Mouse (Mus musculus) MEL (cell line): ENCODE results near the gene 4931414P19Rik. TPM values are rescaled to one million over a fixed set of nuclear protein-coding genes. Genes with fewer than 3 reads are reported as not detected.

Experiments
- DNase-seq: peaks from one replicate; pipeline ENCODE4 v3.0.0; 2011; ENCODE audit warnings: low read depth, low spot score
- H3K27ac ChIP-seq: 2 replicates; pipeline ENCODE4 v1.5.1; 2012; ENCODE audit warnings: low read depth, mild to moderate bottlenecking, control low read depth, low read length, moderate library complexity; ENCODE audit not compliant: control insufficient read depth
- H3K27me3 ChIP-seq, 2 experiments: fragments of 150-350 bp in 1 of 2; sonication (generic) in 1 of 2; 2 replicates each; pipeline ENCODE4 v1.6.1; 2012; ENCODE audit warnings: low read length in 2 of 2, mild to moderate bottlenecking in 2 of 2, improper control_type of control experiment in 1 of 2, moderate library complexity in 1 of 2; ENCODE audit not compliant: insufficient read depth in 2 of 2, control insufficient read depth in 1 of 2
- H3K36me3 ChIP-seq, 2 experiments: 2 replicates each; pipeline ENCODE4 v1.6.1; 2012 to 2014; ENCODE audit warnings: low read length in 2 of 2, improper control_type of control experiment in 1 of 2, inconsistent platforms in 1 of 2, mild to moderate bottlenecking in 1 of 2; ENCODE audit not compliant: insufficient read depth in 2 of 2, control insufficient read depth in 1 of 2
- H3K4me1 ChIP-seq, 2 experiments: fragments of 150-350 bp in 1 of 2; sonication (generic) in 1 of 2; 2 replicates each; pipeline ENCODE4 v1.6.1; 2012; ENCODE audit warnings: low read length in 2 of 2, improper control_type of control experiment in 1 of 2, mild to moderate bottlenecking in 1 of 2; ENCODE audit not compliant: insufficient read depth in 2 of 2, control insufficient read depth in 1 of 2
- H3K4me3 ChIP-seq, 2 experiments: fragments of 150-350 bp in 1 of 2; sonication (generic) in 1 of 2; 2 replicates each; pipeline ENCODE4 v1.5.1; 2012; ENCODE audit warnings: low read depth in 2 of 2, low read length in 2 of 2, mild to moderate bottlenecking in 2 of 2, moderate library complexity in 2 of 2, control low read depth in 1 of 2, improper control_type of control experiment in 1 of 2; ENCODE audit not compliant: control insufficient read depth in 1 of 2, insufficient read depth in 1 of 2
- H3K79me2 ChIP-seq: 2 replicates; pipeline ENCODE4 v1.6.1; 2012; ENCODE audit warnings: mild to moderate bottlenecking, low read length, moderate library complexity; ENCODE audit not compliant: control insufficient read depth, poor library complexity, insufficient read depth
- H3K9ac ChIP-seq: 2 replicates; pipeline ENCODE4 v1.6.1; 2012; ENCODE audit warnings: low read depth, mild to moderate bottlenecking, control low read depth, low read length, moderate library complexity; ENCODE audit not compliant: control insufficient read depth, poor library complexity, severe bottlenecking
- H3K9me3 ChIP-seq: fragments of 150-350 bp; sonication (generic); replicated peaks from 2 replicates; pipeline ENCODE4 v1.6.1; 2012; ENCODE audit warnings: mild to moderate bottlenecking, low read length, improper control_type of control experiment, moderate library complexity; ENCODE audit not compliant: insufficient read depth
- BHLHE40 ChIP-seq: IDR thresholded peaks from 2 replicates; pipeline ENCODE4 v1.6.1; 2012; ENCODE audit warnings: low read depth, mild to moderate bottlenecking, inconsistent platforms, low read length, improper control_type of control experiment, borderline replicate concordance
- CHD1 ChIP-seq: IDR thresholded peaks from 2 replicates; pipeline ENCODE4 v1.6.1; 2012; ENCODE audit warnings: low read depth, mild to moderate bottlenecking, inconsistent platforms, low read length, improper control_type of control experiment
- CHD2 ChIP-seq: IDR thresholded peaks from 2 replicates; pipeline ENCODE4 v1.6.1; 2011; ENCODE audit warnings: low read length, improper control_type of control experiment
- CTCF ChIP-seq, 3 experiments: IDR thresholded peaks in 2 of 3; conservative IDR thresholded peaks in 1 of 3; 2 replicates each; pipeline ENCODE4 v1.5.1; 2011 to 2012; ENCODE audit warnings: low read length in 3 of 3, low read depth in 2 of 3, mild to moderate bottlenecking in 2 of 3, improper control_type of control experiment in 1 of 3, inconsistent platforms in 1 of 3, mixed read lengths in 1 of 3, moderate library complexity in 1 of 3; ENCODE audit not compliant: control insufficient read depth in 1 of 3, insufficient read depth in 1 of 3, poor library complexity in 1 of 3, severe bottlenecking in 1 of 3
- E2F4 ChIP-seq: IDR thresholded peaks from 2 replicates; pipeline ENCODE4 v1.6.1; 2011; ENCODE audit warnings: low read depth, low read length, improper control_type of control experiment, borderline replicate concordance
- ELF1 ChIP-seq: IDR thresholded peaks from 2 replicates; pipeline ENCODE4 v1.6.1; 2014; ENCODE audit warnings: low read depth, mild to moderate bottlenecking, inconsistent platforms, low read length, improper control_type of control experiment, moderate library complexity
- EP300 ChIP-seq, 2 experiments: IDR thresholded peaks; 2 replicates each; pipeline ENCODE4 v1.6.1; 2011; ENCODE audit warnings: improper control_type of control experiment in 2 of 2, low read length in 2 of 2, low read depth in 1 of 2, mild to moderate bottlenecking in 1 of 2
- ETS1 ChIP-seq: IDR thresholded peaks from 2 replicates; pipeline ENCODE4 v1.6.1; 2012; ENCODE audit warnings: low read depth, mild to moderate bottlenecking, inconsistent platforms, low read length, improper control_type of control experiment, moderate library complexity
- GABPA ChIP-seq: IDR thresholded peaks from 2 replicates; pipeline ENCODE4 v1.6.1; 2012; ENCODE audit warnings: low read depth, mild to moderate bottlenecking, inconsistent platforms, low read length, improper control_type of control experiment, moderate library complexity
- HCFC1 ChIP-seq: IDR thresholded peaks from 2 replicates; pipeline ENCODE4 v1.6.1; 2012; ENCODE audit warnings: low read depth, mild to moderate bottlenecking, inconsistent platforms, low read length, improper control_type of control experiment, moderate library complexity
- JUND ChIP-seq: IDR thresholded peaks from 2 replicates; pipeline ENCODE4 v1.6.1; 2011; ENCODE audit warnings: low read depth, mild to moderate bottlenecking, improper control_type of control experiment, low read length
- KAT2A ChIP-seq: conservative IDR thresholded peaks from 2 replicates; pipeline ENCODE4 v1.6.1; 2012; ENCODE audit warnings: low read depth, low read length, improper control_type of control experiment, inconsistent platforms
- MAFK ChIP-seq: IDR thresholded peaks from 2 replicates; pipeline ENCODE4 v1.6.1; 2011; ENCODE audit warnings: low read depth, mild to moderate bottlenecking, low read length, improper control_type of control experiment, borderline replicate concordance
- MAX ChIP-seq: IDR thresholded peaks from 2 replicates; pipeline ENCODE4 v1.6.1; 2011; ENCODE audit warnings: low read length, improper control_type of control experiment
- MAZ ChIP-seq: IDR thresholded peaks from 2 replicates; pipeline ENCODE4 v1.6.1; 2012; ENCODE audit warnings: low read depth, mild to moderate bottlenecking, inconsistent platforms, low read length, improper control_type of control experiment
- MEF2A ChIP-seq: IDR thresholded peaks from 2 replicates; pipeline ENCODE4 v1.6.1; 2014; ENCODE audit warnings: low read depth, mild to moderate bottlenecking, inconsistent platforms, low read length, improper control_type of control experiment; ENCODE audit not compliant: poor library complexity, insufficient replicate concordance, severe bottlenecking; ENCODE audit errors: extremely low read depth
- MXI1 ChIP-seq: IDR thresholded peaks from 2 replicates; pipeline ENCODE4 v1.6.1; 2011; ENCODE audit warnings: mild to moderate bottlenecking, low read depth, low read length, improper control_type of control experiment
- MYB ChIP-seq: IDR thresholded peaks from 2 replicates; pipeline ENCODE4 v1.6.1; 2011; ENCODE audit warnings: mild to moderate bottlenecking, low read depth, low read length, improper control_type of control experiment
- MYC ChIP-seq: IDR thresholded peaks from 2 replicates; pipeline ENCODE4 v1.6.1; 2011; ENCODE audit warnings: low read depth, mild to moderate bottlenecking, low read length, improper control_type of control experiment, moderate library complexity
- NELFE ChIP-seq: IDR thresholded peaks from 2 replicates; pipeline ENCODE4 v1.6.1; 2011; ENCODE audit warnings: low read depth, low read length, improper control_type of control experiment
- NRF1 ChIP-seq: IDR thresholded peaks from 2 replicates; pipeline ENCODE4 v1.6.1; 2014; ENCODE audit warnings: low read depth, mild to moderate bottlenecking, inconsistent platforms, low read length, improper control_type of control experiment, moderate library complexity; ENCODE audit not compliant: poor library complexity, insufficient read depth, severe bottlenecking
- POLR2A ChIP-seq, 2 experiments: IDR thresholded peaks; 2 replicates each; pipeline ENCODE4 v1.6.1; 2011 to 2012; ENCODE audit warnings: low read length in 2 of 2, mild to moderate bottlenecking in 2 of 2, control low read depth in 1 of 2, improper control_type of control experiment in 1 of 2, low read depth in 1 of 2, moderate library complexity in 1 of 2; ENCODE audit not compliant: control insufficient read depth in 1 of 2, insufficient read depth in 1 of 2, poor library complexity in 1 of 2
- POLR2AphosphoS2 ChIP-seq: IDR thresholded peaks from 2 replicates; pipeline ENCODE4 v1.6.1; 2011; ENCODE audit warnings: low read length, improper control_type of control experiment
- POLR2AphosphoS5 ChIP-seq: IDR thresholded peaks from 2 replicates; pipeline ENCODE4 v1.6.1; 2012; ENCODE audit warnings: low read depth, borderline replicate concordance, mild to moderate bottlenecking, inconsistent platforms, low read length, moderate library complexity, mixed read lengths
- RAD21 ChIP-seq: IDR thresholded peaks from 2 replicates; pipeline ENCODE4 v1.6.1; 2011; ENCODE audit warnings: mild to moderate bottlenecking, low read depth, low read length, improper control_type of control experiment
- RCOR1 ChIP-seq: IDR thresholded peaks from 2 replicates; pipeline ENCODE4 v1.6.1; 2012; ENCODE audit warnings: low read depth, mild to moderate bottlenecking, inconsistent platforms, low read length, improper control_type of control experiment
- SMC3 ChIP-seq: IDR thresholded peaks from 2 replicates; pipeline ENCODE4 v1.6.1; 2011; ENCODE audit warnings: low read depth, low read length, improper control_type of control experiment
- TAL1 ChIP-seq: IDR thresholded peaks from 2 replicates; pipeline ENCODE4 v1.6.1; 2012; ENCODE audit warnings: mild to moderate bottlenecking, inconsistent platforms, low read length, moderate library complexity, mixed read lengths
- TBP ChIP-seq: IDR thresholded peaks from 2 replicates; pipeline ENCODE4 v1.8.0; 2011; ENCODE audit warnings: low read depth, low read length, improper control_type of control experiment
- TCF12 ChIP-seq: IDR thresholded peaks from 2 replicates; pipeline ENCODE4 v1.6.1; 2014; ENCODE audit warnings: low read depth, mild to moderate bottlenecking, inconsistent platforms, low read length, improper control_type of control experiment, moderate library complexity
- UBTF ChIP-seq: IDR thresholded peaks from 2 replicates; pipeline ENCODE4 v1.6.1; 2012; ENCODE audit warnings: low read depth, mild to moderate bottlenecking, inconsistent platforms, low read length, improper control_type of control experiment, moderate library complexity, borderline replicate concordance; ENCODE audit not compliant: insufficient read depth
- USF1 ChIP-seq: IDR thresholded peaks from 2 replicates; pipeline ENCODE4 v1.6.1; 2014; ENCODE audit warnings: low read depth, mild to moderate bottlenecking, inconsistent platforms, low read length, improper control_type of control experiment, moderate library complexity
- USF2 ChIP-seq, 2 experiments: IDR thresholded peaks; 2 replicates each; pipeline ENCODE4 v1.6.1; 2011 to 2012; ENCODE audit warnings: improper control_type of control experiment in 2 of 2, low read length in 2 of 2, borderline replicate concordance in 1 of 2, inconsistent platforms in 1 of 2, low read depth in 1 of 2, mild to moderate bottlenecking in 1 of 2; ENCODE audit not compliant: insufficient read depth in 1 of 2
- ZC3H11A ChIP-seq: IDR thresholded peaks from 2 replicates; pipeline ENCODE4 v1.6.1; 2012; ENCODE audit warnings: low read depth, mild to moderate bottlenecking, inconsistent platforms, low read length, improper control_type of control experiment
- ZKSCAN1 ChIP-seq: IDR thresholded peaks from 2 replicates; pipeline ENCODE4 v1.6.1; 2012; ENCODE audit warnings: low read depth, mild to moderate bottlenecking, inconsistent platforms, low read length, improper control_type of control experiment, moderate library complexity
- ZMIZ1 ChIP-seq: IDR thresholded peaks from 2 replicates; pipeline ENCODE4 v1.6.1; 2012; ENCODE audit warnings: low read depth, mild to moderate bottlenecking, inconsistent platforms, low read length, improper control_type of control experiment, moderate library complexity
- ZNF384 ChIP-seq: IDR thresholded peaks from 2 replicates; pipeline ENCODE4 v1.6.1; 2012; ENCODE audit warnings: low read depth, mild to moderate bottlenecking, inconsistent platforms, low read length, improper control_type of control experiment
- polyA plus RNA-seq, 2 experiments: library from polyadenylated mRNA; stranded (reverse) in 1 of 2; unstranded in 1 of 2; fragments of >175 nt in 1 of 2; fragments of >200 nt in 1 of 2; gene quantifications; 2 replicates each; pipeline versions ENCODE4 v1.2.1 to v1.2.4; 2012; ENCODE audit warnings: low replicate concordance in 2 of 2, low read depth in 1 of 2; ENCODE audit not compliant: insufficient read length in 2 of 2, insufficient read depth in 1 of 2, missing spikeins in 1 of 2
- total RNA-seq: library from RNA; depleted of rRNA; stranded (reverse); fragments of 300-350 nt; gene quantifications from 2 replicates; pipeline ENCODE4 v1.2.3, GENCODE M21; 2012

4931414P19Rik gene
- total and polyA plus RNA-seq, 3 experiments, result 1.9 to 4.8 TPM; not detected in 1

DNA sequence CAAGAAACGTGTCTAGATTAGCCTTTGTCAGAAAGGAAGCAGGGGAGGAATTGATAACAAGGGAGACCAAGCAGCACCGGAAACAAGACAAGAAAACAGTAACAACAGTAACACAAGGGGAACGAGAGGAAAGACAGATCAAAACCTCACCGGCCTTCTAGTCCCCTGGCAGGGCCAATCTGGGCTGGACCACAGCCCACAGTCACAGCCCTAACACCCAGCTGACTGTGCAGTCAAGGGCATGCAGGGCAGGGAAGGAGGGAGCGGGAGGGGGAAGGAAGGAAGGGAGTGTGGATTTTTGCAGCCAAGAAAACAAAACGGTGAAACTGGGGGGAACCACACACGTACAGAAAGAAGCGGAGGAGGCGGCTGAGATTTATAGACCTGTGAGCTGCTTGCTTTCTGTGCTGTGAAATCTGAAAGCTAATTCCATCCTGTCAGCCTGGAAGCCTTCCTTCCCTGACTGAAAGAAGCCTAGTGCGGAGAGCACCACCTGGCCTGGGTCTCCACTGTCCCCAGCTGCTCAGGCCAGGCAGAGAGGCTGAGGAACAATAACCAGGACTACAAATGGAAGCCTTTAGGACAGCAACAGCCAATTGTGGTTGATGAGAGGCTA lies 13.4 kb downstream of the 4931414P19Rik start:
- Histone ChIP-seq H3K9ac (peak overlapping the region; percentile 0), H3K9me3 (no peaks in the 10 kb centered on the region), H3K79me2 (no peaks in the 10 kb centered on the region), H3K4me1 (peaks cover 10 to 23% of the 10 kb centered on the region in 2 experiments), H3K27me3 (no peaks in the 10 kb centered on the region), H3K4me3 (peak overlapping the region in 1 of 2 experiments; percentile 21; a peak in 1 of 4 replicates), H3K36me3 (peaks cover 0 to 12% of the 10 kb centered on the region in 2 experiments; a peak in 2 of 4 replicates), H3K27ac (peak overlapping the region; percentile 25)
- DNase-seq, result peak; percentile 87
- TF ChIP-seq MAZ, result no peak
- no peak for TF ChIP-seq KAT2A
- peak; percentile 69 for TF ChIP-seq TAL1
- no peak for TF ChIP-seq NRF1
- no peak for TF ChIP-seq MEF2A
- no peak for TF ChIP-seq MXI1
- TF ChIP-seq EP300 (IDR thresholded peaks at IDR 0.05; ENCODE audit: low read depth in 1 of 2, low read length in 2 of 2), result peak; percentile 62 to 86
- TF ChIP-seq USF1, result no peak
- TF ChIP-seq POLR2A (IDR thresholded peaks at IDR 0.05; ENCODE audit: control insufficient read depth in 1 of 2, insufficient read depth in 1 of 2, low read depth in 1 of 2, low read length in 2 of 2, poor library complexity in 1 of 2), result no peak
- TF ChIP-seq UBTF, result no peak
- no peak for TF ChIP-seq CHD1
- no peak for TF ChIP-seq USF2 (IDR thresholded peaks at IDR 0.05; ENCODE audit: borderline replicate concordance in 1 of 2, insufficient read depth in 1 of 2, low read depth in 1 of 2, low read length in 2 of 2)
- TF ChIP-seq ETS1, result peak; percentile 72
- no peak; the same call in 1 of the 2 replicates for TF ChIP-seq TBP
- peak; percentile 37; the same call in 1 of the 2 replicates for TF ChIP-seq RCOR1
- no peak for TF ChIP-seq ELF1
- TF ChIP-seq MYB, result no peak
- peak; percentile 80 for TF ChIP-seq TCF12
- no peak for TF ChIP-seq ZMIZ1
- TF ChIP-seq ZKSCAN1, result no peak
- TF ChIP-seq BHLHE40, result peak; percentile 64; the same call in 1 of the 2 replicates
- no peak for TF ChIP-seq E2F4
- no peak for TF ChIP-seq ZC3H11A
- no peak for TF ChIP-seq NELFE
- no peak for TF ChIP-seq MYC
- no peak for TF ChIP-seq GABPA
- TF ChIP-seq JUND, result no peak
- TF ChIP-seq RAD21, result no peak
- TF ChIP-seq ZNF384, result no peak
- TF ChIP-seq HCFC1, result 0 out of 2 replicates have a peak, but pooled peaks have one; percentile 16
- TF ChIP-seq MAX, result no peak
- no peak for TF ChIP-seq POLR2AphosphoS2
- no peak for TF ChIP-seq CTCF (IDR thresholded peaks at IDR 0.05 in 2 of 3, conservative IDR thresholded peaks at IDR 0.05 in 1 of 3; ENCODE audit: control insufficient read depth in 1 of 3, insufficient read depth in 1 of 3, low read depth in 2 of 3, low read length in 3 of 3, poor library complexity in 1 of 3, severe bottlenecking in 1 of 3)
- TF ChIP-seq POLR2AphosphoS5, result no peak
- TF ChIP-seq CHD2, result no peak
- no peak for TF ChIP-seq SMC3
- TF ChIP-seq MAFK, result no peak
